Mouse (Mus musculus) liver, embryonic 14.5 days (tissue): ENCODE data around the gene Foxo4.

Source experiments
- CTCF ChIP-seq: IDR thresholded peaks from 2 replicates; pipeline ENCODE4 v1.5.1; 2016; ENCODE audit warnings: antibody characterized with exemption, low read depth, control low read depth
- EP300 ChIP-seq: IDR thresholded peaks from 2 replicates; pipeline ENCODE4 v1.6.1; 2016; ENCODE audit warnings: antibody characterized with exemption, low read depth

GRCm38 (mm10) chrX:101304646-101305045 lies 50.3 kb downstream of the Foxo4 start:
- TF ChIP-seq CTCF (no peak), EP300 (no peak)
